Mouse (Mus musculus): ENCODE results near the gene Cox7a2l.

- no peak for TF ChIP-seq CTCF (IDR thresholded peaks at IDR 0.05; ENCODE audit: control insufficient read depth, insufficient read depth, insufficient replicate concordance, low read depth, low read length)
- no peak for TF ChIP-seq POLR2A (IDR thresholded peaks at IDR 0.05; ENCODE audit: control insufficient read depth, low read depth, low read length)
Observed at GRCm38 (mm10) chr17:83503693-83504092, 13.4 kb downstream of the Cox7a2l start.

All from testis, adult 2 months (tissue).